Mouse (Mus musculus) erythroblast, embryonic 14.5 days (primary cell): ENCODE data around the gene Tmem62. TPM values are rescaled to one million over a fixed set of nuclear protein-coding genes. Genes with fewer than 3 reads are reported as not detected.
A peak's percentile ranks its signal among the peaks of the same experiment; 100 is the strongest.
"Not testable (repeated sequence)": the region's sequence is repeated elsewhere in the genome, so short reads cannot be mapped to it uniquely, and the experiment has no call there.

ENCODE experiments used
- H3K27me3 ChIP-seq: 2 replicates; pipeline ENCODE4 v1.6.1; 2012; ENCODE audit warnings: inconsistent platforms; ENCODE audit not compliant: control insufficient read depth
- H3K36me3 ChIP-seq: 2 replicates; pipeline ENCODE4 v1.6.1; 2012; ENCODE audit warnings: mild to moderate bottlenecking, inconsistent platforms; ENCODE audit not compliant: control insufficient read depth
- H3K4me1 ChIP-seq: 2 replicates; pipeline ENCODE4 v1.6.1; 2012; ENCODE audit warnings: inconsistent platforms; ENCODE audit not compliant: control insufficient read depth
- H3K4me3 ChIP-seq: replicated peaks from 2 replicates; pipeline ENCODE3; 2012; ENCODE audit warnings: moderate library complexity, mild to moderate bottlenecking, inconsistent platforms
- H3K9me3 ChIP-seq: 2 replicates; pipeline ENCODE4 v1.6.1; 2012; ENCODE audit warnings: low read length, inconsistent platforms, mixed read lengths; ENCODE audit not compliant: control insufficient read depth
- GATA1 ChIP-seq: IDR thresholded peaks from 2 replicates; pipeline ENCODE4 v1.6.1; 2012; ENCODE audit warnings: low read length, inconsistent platforms, mixed read lengths
- TAL1 ChIP-seq: IDR thresholded peaks from 3 replicates; pipeline ENCODE4 v1.6.1; 2012; ENCODE audit warnings: low read length, inconsistent platforms, mixed read lengths
- polyA plus RNA-seq: library from polyadenylated mRNA; stranded (reverse); fragments of >175 nt; gene quantifications from 2 replicates; pipeline ENCODE4 v1.2.3, GENCODE M21; 2012

Tmem62 gene
- polyA plus RNA-seq, 1 experiment: 0.10 TPM

GRCm38 (mm10) chr2:121008664-121009007 is 31.8 kb downstream of the Tmem62 start:
- Histone ChIP-seq H3K36me3 (peaks cover 37% of the 10 kb centered on the region), H3K4me1 (peaks cover 31% of the 10 kb centered on the region), H3K27me3 (no peaks in the 10 kb centered on the region), H3K9me3 (no peaks in the 10 kb centered on the region), H3K4me3 (peak overlapping the region; percentile 89)
- TF ChIP-seq TAL1 (no peak), GATA1 (no peak)

- no peak for TF ChIP-seq GATA1
- no peak for TF ChIP-seq TAL1
- H3K4me3 ChIP-seq: peak overlapping the region; percentile 89
- peaks cover 31% of the 10 kb centered on the region for H3K4me1 ChIP-seq
- no peaks in the 10 kb centered on the region for H3K9me3 ChIP-seq
- peaks cover 42% of the 10 kb centered on the region for H3K36me3 ChIP-seq
- H3K27me3 ChIP-seq: no peaks in the 10 kb centered on the region
Measured at GRCm38 (mm10) chr2:121009071-121009677, 32.4 kb downstream of the Tmem62 start.

GRCm38 (mm10) chr2:121012676-121013075 is 35.9 kb downstream of the Tmem62 start:
- peaks cover 72% of the 10 kb centered on the region for H3K36me3 ChIP-seq

GRCm38 (mm10) chr2:121015507-121015906 is 38.7 kb downstream of the Tmem62 start:
- Histone ChIP-seq H3K4me1 (no peaks in the 10 kb centered on the region; the same call in 1 of the 2 replicates), H3K4me3 (no peak overlapping the region), H3K36me3 (peaks cover 91% of the 10 kb centered on the region), H3K9me3 (no peaks in the 10 kb centered on the region), H3K27me3 (no peaks in the 10 kb centered on the region)
- no peak for TF ChIP-seq GATA1
- TF ChIP-seq TAL1: no peak

More at GRCm38 (mm10) chr2:121012676-121013075, 35.9 kb downstream of the Tmem62 start:
- H3K9me3 ChIP-seq: no peaks in the 10 kb centered on the region
- TF ChIP-seq GATA1 (no peak), TAL1 (no peak)
- H3K4me3 ChIP-seq: no peak overlapping the region
- peaks cover 25% of the 10 kb centered on the region for H3K4me1 ChIP-seq
- H3K27me3 ChIP-seq: no peaks in the 10 kb centered on the region

- H3K4me1 ChIP-seq: no peaks in the 10 kb centered on the region; the same call in 1 of the 2 replicates
- peaks cover 92% of the 10 kb centered on the region for H3K36me3 ChIP-seq
- no peaks in the 10 kb centered on the region for H3K27me3 ChIP-seq
- H3K4me3 ChIP-seq: no peak overlapping the region
- no peaks in the 10 kb centered on the region for H3K9me3 ChIP-seq
- no peak for TF ChIP-seq TAL1
- TF ChIP-seq GATA1: no peak
Measured at GRCm38 (mm10) chr2:121016226-121016625, 39.4 kb downstream of the Tmem62 start.

- TF ChIP-seq TAL1 (no peak), GATA1 (no peak)
- Histone ChIP-seq H3K36me3 (peaks cover 92% of the 10 kb centered on the region), H3K9me3 (no peaks in the 10 kb centered on the region), H3K4me3 (no peak overlapping the region), H3K4me1 (no peaks in the 10 kb centered on the region; the same call in none of the 2 replicates), H3K27me3 (no peaks in the 10 kb centered on the region)
Measured at GRCm38 (mm10) chr2:121017151-121017550, 40.3 kb downstream of the Tmem62 start.

- peaks cover 100% of the 10 kb centered on the region for H3K36me3 ChIP-seq
- no peak for TF ChIP-seq GATA1
- TF ChIP-seq TAL1: no peak
- H3K4me1 ChIP-seq: peaks cover 38% of the 10 kb centered on the region
- no peaks in the 10 kb centered on the region for H3K9me3 ChIP-seq
- H3K27me3 ChIP-seq: peaks cover 2% of the 10 kb centered on the region; the same call in 1 of the 2 replicates
- no peak overlapping the region for H3K4me3 ChIP-seq
Measured at GRCm38 (mm10) chr2:121022918-121023317, 46.1 kb downstream of the Tmem62 start.

- TF ChIP-seq GATA1: peak; percentile 75
- TF ChIP-seq TAL1: peak; percentile 90
- Histone ChIP-seq H3K9me3 (peaks cover 2% of the 10 kb centered on the region), H3K4me3 (peak within 1 kb of the TSS; percentile 96), H3K4me1 (peaks cover 63% of the 10 kb centered on the region), H3K36me3 (peaks cover 50% of the 10 kb centered on the region), H3K27me3 (no peaks in the 10 kb centered on the region)
Measured at GRCm38 (mm10) chr2:121036733-121037341, 60.0 kb downstream of the Tmem62 start, which contains the start of gene Epb42. Gene Epb42, minus strand, starts transcription at chr2:121037072.

GRCm38 (mm10) chr2:121038851-121039250 is 62.0 kb downstream of the Tmem62 start:
- not testable (repeated sequence) for H3K4me3 ChIP-seq, H3K27me3 ChIP-seq, H3K9me3 ChIP-seq
- Histone ChIP-seq H3K36me3 (peaks cover 29% of the 10 kb centered on the region), H3K4me1 (peaks cover 44% of the 10 kb centered on the region)
